Mouse (Mus musculus) heart, postnatal 0 days (tissue): ENCODE measurements at regions not wholly inside any gene's neighbourhood (a gene's known extent, or its start where the extent isn't known, plus 50 kb on each side); places are given as distances from the start of the nearest gene placed in this dataset.

Experiments used
- CTCF ChIP-seq: IDR thresholded peaks from 2 replicates; pipeline ENCODE4 v1.5.1; 2016; ENCODE audit warnings: antibody characterized with exemption, control low read depth, low read depth
- EP300 ChIP-seq: IDR thresholded peaks from 2 replicates; pipeline ENCODE4 v1.6.1; 2016; ENCODE audit warnings: antibody characterized with exemption, low read depth

DNA sequence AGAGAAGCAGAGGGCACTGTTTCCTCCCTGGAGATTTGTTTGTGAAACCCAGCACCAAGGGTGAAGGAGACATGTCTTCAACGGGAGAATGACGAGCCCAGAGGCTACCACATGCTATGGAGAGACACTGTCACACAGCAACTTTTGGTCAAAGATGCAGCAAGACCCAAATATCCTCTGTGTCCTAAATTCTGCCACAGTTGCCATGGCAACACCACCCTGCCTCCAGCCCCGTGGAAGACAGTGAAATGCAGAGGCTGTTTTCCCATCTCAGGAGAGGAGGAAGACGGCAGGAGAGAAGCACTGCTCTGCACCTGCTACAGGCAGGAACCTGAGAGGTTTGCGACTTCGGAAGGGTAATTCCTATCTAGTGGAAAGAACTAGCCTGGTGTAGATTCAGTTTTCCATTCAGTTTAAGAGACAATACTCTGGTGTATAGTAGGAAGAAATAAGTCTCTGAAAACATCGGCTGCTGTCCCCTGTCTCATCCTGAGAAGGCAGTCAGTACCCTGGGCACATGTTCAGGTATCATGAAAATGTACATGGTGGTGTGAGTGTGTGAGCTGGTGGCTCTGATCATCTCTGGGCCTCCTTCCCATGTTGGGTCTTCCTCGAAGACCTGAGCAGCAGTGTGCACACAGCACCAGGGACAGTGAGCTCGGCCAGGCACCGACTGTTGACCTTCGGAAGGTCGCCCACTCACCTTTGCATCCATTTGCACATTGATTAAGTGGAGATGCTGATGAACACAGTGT lies 333.6 kb downstream of the Agtpbp1 start:
- no peak for TF ChIP-seq CTCF
- TF ChIP-seq EP300: no peak
